Mouse (Mus musculus): ENCODE measurements at regions not wholly inside any gene's neighbourhood (a gene's known extent, or its start where the extent isn't known, plus 50 kb on each side); places are given as distances from the start of the nearest gene placed in this dataset.

DNA sequence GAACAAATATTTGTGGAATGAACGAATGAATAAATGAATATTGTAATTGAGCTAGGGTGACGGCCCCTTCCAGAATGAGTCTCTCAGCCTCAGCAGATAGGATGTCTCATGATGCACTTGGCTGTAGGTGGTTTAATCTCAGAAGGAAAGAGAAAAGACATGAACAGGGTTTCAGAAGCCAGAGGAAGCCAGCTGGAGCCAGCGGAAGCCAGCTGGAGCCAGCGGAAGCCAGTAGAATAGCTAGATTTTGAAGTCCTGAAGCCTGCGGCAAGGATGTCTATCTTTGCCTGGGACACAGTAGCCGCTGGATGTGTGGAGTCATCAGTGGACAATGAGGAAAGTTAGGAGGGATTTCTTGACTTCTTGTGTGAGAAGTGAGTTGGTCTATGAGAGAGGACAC lies 188.3 kb upstream of the Ppp2r3a start:
- DNase-seq: no peak

DNA sequence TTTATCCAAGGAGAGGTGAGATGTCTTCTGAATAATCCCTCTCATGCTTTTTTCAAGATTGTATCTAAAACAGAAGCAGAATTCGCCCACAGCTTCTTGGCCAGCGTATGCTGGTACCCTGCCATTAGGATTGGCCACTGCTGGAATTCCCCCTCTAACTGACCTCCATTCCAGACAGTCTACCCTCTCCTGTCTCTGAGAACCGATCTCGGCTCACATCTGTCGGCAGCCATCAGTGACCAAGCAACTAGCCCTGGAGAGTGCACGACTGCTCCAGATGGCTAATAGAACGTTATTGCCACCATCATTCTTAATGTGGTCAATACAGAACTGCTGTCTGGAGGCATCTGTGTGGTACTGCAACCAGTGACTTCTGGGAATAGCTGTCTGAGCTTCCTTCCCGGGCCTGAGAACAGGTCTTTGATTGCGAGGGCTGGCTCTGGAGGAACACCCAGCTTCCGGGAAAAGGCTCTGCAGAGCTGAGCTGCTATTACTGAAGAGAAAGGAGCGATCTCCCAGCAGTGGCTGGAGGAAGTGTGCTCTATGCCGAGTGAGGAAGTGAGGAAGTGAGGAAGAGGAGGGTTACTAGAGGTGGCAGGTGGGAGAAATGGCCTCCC lies 187.1 kb upstream of the Ppp2r3a start:
- no peak for DNase-seq

DNA sequence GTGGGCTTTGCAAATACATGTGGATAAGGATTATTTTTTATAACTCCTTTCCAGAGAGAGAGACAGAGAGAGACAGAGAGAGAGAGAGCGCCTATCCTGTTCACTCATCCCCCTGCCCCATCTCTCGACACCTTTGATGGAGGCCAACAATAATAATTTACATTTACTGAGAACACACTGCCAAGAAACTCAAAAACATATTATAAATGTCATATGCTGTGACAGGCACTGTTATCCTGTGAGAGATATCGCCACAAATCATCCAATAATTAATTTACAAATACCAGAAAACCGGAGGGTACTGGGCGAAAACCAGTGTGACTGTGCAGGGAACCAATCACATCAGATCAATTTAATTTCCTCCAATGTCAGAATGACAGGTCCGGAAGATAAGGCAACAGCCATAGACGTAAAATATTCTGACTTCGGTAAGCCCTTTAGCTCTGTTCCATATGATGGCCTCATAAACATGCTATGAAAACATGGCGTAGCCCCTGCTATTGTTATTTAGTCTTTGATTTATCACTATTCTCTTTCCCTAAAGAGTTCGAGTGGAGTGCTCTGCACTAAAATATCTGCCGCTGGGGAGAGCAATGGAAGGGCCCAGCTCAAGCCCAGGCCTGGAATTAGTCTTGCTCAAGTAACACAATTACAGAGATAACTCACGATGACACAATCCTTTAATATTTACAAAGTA lies 173.5 kb upstream of the Ppp2r3a start:
- DNase-seq: no peak

DNA sequence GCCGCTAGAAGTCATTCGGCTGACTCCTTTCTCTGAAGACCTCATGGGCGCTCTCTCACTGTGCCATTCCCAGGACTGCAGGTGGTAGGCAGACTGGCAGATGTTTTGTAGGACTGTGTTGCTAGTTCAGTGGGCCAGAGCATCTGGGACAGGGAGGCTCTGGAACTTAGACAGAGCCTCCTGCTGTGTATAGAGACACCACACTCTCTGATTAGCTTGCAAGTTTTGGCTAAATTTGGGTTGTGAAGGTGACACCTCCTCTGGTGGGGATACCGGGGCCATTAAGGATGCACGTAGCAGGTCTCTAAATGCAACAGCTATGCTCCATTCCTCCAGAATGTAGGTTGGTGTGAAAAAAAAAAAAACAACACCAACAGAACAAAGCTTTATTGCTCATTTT lies 171.4 kb upstream of the Ppp2r3a start:
- no peak for DNase-seq

DNA sequence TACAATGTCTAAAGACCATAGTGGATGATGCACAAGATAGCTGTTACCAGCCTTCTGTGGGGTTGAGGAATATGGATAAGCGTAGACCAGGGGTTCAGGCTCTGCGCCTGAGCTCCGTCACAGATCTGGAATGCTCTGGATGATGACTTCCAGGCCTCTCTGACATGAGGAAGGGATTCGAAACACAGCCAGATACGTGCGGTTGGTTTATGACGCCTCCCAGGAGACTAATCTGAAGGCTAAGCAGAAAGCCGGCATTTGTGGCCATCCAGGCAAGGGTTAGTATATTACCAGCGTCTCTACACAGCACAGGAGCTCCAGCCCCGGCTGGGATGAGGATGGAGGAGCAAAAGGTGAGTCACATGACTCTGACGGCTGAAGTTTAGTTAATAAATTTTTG lies 170.4 kb upstream of the Ppp2r3a start:
- no peak for DNase-seq

DNA sequence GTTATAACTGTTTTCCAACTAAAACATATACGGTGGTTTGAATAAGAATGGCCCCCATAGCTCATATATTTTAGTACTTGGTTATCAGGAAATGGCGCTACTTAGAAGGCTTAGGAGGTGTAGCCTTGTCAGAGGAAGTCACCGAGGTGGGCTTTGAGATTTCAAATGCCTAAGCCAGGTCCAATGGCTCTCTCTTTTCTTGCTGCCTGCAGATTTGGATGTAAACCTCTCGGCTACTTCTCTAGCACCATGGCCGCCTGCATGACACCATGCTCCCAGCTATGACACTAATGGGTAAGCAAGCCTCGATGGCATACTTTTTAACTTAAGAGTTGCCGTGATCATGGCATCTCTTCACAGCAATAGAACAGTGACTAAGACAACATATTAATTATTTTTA lies 169.5 kb upstream of the Ppp2r3a start:
- no peak for DNase-seq

DNA sequence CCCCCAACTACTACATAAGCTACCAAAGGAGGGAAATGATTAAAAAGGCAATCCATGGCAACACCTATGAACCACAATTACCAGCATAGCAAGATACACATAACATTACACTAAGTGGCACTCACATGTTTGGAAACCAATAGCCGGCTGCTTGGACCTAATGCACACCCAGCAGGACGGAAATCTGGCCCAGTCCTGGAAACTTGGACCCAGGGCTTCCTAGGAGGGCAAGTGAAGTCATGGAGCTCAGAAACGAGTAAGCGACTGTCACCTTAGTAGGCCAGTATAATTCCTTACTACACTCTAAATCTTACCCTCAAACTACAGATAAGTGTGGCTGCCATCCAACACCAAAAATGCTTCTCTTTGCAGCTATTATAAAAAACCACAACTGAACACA lies 168.6 kb upstream of the Ppp2r3a start:
- DNase-seq: no peak

DNA sequence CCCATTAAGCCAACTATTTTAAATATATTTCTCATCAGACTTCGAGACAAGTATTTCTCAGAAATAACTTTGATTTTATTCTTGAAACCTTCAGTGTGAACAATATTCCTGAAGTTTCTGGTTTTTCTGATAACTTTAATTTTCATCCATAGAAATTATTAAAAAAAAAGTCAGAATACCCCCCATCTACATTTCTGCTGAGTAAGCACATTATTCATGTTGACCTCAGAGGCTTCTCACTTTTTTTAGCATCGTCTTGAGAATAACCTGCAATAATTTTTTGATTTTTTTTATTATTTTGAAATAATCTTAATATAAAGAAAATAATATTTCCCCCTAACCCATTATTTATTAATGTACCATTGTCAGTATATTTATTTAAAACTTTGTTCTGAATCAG lies 166.1 kb upstream of the Ppp2r3a start:
- no peak for DNase-seq

DNA sequence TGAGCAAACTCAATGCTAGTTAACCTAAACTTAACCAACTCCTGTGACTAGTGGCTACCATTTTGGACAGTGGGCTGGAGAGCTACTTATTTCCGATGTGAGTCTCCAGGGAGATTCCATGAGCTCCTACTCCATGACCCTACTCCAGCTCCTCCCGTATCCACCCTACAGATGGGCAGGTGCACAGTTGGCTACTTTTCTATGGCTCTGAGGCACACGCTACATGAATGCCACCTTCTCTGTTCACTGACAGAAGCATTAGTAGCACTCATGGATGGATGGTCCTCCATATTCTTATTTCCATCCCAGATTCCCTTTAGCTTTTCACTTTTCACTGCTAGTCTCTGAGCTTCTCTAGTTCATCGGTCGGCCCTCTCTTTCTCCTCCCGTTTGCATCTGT lies 164.7 kb upstream of the Ppp2r3a start:
- DNase-seq: no peak

DNA sequence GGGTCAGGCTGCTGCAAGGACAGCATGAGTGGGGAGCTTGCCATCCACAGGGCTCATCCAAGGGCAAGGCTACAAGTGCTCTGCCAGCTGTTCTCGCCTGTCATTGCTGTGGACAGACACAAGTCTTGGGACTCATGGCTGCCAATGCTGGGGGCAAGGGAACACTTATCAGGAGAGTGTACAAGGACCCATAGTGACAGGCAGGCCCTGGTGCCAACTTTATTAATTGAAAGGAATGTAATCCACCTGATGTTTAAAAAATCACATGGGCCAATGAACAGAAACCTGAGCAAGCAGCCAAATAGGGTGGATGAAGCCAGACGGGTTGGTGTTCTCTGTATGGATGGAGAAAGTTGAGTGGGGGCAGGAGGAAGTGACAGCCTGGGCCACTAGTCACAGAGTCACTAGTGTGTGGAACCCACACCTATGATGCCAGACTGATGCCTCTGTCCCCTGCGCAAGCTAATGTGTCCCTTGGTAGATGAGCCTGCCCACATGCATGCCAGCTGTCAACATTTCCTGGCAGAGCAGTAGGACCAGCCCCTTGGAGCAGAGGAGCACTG lies 161.6 kb upstream of the Ppp2r3a start:
- DNase-seq: no peak

DNA sequence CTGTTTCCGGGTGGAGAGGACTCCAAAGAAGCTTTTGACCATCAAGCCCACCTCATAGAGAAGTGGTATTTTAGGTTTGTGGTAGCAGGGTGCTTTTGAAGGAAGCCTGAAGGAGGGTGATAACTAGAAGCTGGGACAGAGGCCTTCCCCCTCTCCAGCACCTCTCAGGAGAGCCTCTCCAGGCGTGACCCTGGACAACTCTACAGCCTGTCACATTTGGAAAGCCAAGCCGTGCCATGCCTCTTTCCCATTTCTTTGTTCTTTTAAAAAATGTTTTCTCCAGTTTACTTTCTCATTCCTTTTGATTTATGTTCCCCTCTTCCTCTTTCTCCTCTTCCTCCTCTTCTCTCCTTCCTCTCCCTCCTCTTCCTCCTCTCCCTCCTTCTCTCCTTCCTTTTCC lies 160.4 kb upstream of the Ppp2r3a start:
- DNase-seq: no peak

DNA sequence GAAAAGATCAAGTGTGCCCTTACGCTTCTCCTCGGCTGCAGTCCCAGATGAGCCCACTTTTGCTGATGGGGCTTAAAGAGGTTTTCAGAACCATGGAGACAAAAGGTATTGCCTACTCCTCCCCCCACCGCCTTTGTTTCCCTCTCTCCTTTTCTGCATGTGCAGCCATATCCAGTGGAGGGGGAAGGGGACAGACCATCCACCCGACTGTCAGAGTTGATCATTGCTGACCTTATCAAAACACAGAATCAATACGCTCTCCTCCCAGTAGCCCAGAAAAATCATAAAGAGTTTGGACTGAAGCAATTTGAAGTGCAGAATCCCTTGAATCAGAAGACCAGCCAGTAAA lies 159.9 kb upstream of the Ppp2r3a start:
- DNase-seq: no peak

DNA sequence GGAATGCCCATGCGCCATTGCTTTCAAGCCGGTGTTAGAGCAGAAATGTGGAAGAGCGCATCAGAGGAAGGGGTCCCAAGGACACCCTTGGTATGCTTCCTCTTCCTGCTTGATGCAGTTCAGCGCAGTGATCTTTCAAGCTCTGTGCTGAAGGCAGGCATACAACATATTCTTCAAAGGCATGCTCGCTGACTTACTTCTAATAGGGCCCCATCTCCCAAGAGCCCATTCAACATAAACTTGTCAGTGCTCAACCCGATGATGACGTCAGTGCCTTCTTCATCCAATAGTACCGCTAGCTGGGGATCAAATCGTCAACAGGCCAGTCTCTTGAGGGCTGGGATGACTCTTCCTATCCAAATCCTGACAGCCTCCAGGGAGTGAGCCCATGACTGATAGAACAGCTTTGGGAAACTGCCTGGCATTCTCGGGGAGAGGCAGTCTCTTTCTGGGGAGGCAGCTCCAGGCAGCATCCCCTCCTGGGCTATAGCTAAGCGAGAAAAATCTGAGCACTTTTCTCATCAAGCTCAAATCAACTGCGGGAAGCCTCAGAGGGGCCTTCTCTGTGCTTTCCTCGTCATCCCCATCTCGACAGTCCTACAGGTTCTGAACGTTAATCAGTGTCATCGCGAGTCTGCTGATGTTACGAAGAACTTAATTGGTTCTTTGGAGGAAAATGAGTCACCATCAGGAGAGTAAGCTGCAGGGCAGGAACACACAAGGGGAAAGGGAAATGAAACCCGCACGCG lies 159.4 kb upstream of the Ppp2r3a start:
- DNase-seq: no peak

DNA sequence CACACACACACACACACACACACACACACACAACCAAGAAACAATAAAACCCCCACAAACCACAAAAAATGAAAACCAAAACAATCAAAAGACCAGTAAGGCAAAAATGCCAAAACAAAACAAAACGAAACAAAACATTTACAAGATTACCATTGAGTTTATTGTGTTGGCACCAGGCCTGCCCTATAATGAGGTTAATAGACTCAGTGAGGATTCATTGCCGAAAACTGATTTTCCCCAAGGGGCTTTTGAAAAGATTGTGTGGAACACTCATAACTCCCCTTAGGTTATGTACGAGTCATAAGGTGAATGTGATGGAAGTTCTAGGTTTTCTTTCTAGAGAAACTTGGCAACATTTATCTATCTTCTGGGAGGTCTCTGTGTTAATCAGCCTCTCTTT lies 158.8 kb upstream of the Ppp2r3a start:
- no peak for DNase-seq

DNA sequence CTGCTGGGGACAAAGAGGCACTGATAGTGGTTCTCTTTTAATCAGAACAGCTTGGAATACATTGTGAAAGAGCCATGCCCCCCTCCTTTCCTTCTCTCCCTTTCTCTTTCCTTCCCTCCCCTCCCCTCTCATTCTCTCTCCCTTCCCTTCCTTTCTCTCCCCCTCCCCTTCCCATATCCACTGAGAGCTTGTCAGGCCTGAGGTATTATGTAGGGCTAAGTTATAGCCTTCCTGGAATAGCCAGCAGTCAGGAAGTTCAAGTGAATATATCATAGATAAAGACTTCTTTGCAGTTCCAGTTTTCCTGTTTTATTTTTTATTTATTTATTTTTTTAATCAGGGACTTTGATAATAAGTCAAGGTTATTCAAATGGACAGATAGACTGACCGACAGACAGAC lies 156.5 kb upstream of the Ppp2r3a start:
- no peak for DNase-seq

DNA sequence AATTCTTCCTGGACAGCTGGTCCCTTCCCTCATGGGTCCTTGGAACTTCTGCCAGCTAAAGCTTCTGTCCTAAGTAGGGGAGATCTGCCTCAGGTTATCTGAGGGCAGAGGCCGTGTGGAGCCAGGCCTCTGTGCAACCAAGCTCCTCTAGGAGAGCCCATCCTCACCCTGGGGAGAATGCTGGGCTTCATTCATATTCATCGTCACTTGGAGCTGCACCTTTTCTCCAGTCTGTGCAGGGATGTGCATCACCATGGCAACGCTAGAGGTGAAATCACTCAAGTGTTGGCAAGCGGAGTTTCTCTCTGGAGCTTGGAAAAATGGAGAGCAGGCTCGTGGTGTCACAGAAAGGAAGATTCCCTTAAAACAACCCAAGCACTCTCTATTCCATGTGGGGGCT lies 155.5 kb upstream of the Ppp2r3a start:
- no peak for DNase-seq

DNA sequence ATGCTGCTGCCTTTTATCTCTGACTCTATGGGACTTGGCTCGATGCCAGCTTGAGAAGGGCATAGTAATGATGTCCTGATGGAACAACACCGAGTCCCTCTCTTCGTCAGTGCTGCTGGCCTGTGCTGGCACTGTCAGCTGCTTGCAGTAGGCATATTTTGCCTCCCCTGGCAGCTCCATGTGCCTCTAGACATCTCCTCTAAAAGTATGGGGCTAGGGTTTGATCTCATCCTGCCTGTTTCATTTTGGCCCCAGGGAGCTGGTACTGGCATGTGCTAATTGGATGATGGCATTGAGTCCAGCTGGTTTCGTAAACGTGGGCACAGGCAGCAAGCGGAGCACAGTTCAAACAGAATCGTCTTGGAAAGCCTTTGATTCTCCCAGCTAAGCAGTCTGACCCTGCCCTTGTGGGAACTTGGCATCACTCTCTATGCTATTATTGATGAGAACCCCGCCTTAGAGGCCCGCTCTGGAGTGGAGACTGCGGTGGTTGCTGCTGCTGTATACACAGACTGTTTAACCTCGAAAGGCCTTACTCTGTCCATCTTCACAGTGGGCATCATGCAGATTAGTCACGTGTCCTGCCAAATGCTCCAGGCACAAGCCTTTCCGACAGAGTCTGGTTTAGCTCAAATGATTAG lies 153.0 kb upstream of the Ppp2r3a start:
- DNase-seq: no peak

DNA sequence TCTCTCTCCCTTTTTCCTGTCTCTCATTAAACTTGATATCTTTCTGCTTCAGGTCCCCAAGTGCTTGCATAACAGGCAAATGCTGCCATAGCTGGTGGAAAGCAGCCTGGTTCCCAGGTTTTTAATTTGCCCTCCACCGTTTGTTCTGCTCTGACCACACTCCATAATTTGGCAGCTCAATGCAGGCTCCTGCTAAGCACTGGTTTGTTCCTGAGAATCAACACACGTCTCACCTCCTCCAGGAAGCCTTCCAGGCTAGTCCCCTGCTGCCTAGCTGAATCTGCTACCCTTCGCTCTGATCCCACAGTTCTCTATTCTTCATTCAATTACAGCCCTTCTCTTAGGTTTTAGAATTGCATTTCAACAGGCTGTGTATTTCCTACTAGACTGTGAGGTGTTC lies 152.4 kb upstream of the Ppp2r3a start:
- no peak for DNase-seq

DNA sequence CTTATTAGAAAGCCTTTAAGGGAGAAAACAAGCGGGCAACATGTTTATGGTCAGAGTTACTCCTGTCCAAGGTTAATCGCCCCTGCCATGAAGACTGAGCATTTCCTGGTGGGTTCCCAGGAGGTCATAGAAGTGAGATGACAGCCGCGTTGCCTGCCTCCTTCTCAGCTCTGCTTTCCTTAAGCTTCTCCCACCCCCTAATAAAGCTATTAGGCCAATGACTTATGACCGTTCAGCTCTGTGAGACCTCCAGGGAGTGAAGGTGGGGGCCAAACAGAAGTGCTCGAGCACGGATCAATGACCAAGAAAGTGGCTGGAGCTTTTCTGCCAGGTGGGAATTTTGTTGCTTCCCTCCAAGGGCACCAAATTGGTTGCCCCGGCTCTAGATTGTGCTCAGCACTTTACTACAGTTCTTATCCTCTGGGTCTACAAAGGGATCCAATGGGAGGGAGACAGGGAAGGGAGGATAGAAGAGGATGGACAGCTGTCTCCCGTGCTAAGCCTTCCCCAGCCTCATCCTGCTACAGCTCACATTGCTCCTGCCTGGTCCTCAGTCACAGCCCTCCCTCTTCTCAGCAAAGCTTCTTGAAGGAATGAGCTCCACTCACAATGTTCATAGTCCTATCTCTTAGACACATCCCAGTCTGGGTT lies 151.1 kb upstream of the Ppp2r3a start:
- no peak for DNase-seq

DNA sequence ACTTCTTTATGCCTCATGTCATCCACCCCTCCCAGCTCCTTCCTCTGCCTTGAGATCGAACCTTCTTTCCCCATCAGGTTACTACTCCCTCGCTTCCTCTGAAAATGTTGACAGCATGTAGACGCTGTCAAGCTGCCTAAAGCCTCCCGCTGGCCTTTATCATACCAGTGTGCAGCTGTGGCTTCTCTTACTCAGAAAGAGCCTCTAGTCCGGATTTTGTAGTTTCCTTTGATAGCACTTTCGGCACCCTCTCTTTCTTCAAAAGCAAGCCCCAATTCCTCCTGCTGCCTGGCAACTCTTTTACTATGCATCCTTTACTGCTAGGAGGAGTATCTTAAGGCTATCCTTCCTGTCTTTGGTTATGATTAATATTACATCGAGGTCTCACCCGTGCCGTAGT lies 149.8 kb upstream of the Ppp2r3a start:
- no peak for DNase-seq

DNA sequence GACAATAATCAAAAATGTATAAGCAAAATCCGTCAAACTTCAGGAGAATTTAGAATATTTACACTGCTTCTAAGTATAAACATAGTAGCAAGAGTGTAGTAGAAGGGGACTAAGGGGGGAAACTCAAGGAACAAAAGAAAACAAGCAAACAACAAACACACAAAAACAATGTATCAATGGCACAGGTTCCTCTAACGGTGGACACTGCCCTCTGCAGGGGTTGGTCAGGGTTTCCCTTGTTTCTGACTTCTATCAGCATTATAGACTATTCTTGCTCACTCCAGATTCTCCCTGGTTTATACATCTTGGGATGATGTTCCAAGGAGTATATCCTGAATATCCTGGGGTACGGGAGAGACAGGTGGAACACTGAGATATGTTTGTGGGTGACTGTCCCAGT lies 147.3 kb upstream of the Ppp2r3a start:
- no peak for DNase-seq

DNA sequence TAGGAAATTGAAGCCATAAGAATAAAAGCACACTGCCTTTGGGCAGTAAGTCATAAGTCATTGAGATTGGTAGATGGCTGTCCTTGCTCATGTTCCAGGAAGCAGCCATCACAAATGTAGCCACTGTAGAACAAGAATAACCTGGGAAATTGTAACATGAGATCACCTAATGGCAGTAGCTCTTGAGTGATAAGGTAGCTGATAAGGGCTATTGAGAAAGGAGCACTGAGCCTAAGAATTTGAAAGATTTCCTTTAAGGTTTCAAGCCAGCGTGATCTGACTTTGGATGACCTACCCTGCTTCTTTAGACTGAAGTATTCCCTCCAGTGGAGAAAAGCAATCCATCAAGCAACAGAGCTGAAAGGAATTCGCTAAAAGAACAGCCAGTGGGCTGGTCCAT lies 117.8 kb upstream of the Ppp2r3a start:
- peak; percentile 3 for DNase-seq

DNA sequence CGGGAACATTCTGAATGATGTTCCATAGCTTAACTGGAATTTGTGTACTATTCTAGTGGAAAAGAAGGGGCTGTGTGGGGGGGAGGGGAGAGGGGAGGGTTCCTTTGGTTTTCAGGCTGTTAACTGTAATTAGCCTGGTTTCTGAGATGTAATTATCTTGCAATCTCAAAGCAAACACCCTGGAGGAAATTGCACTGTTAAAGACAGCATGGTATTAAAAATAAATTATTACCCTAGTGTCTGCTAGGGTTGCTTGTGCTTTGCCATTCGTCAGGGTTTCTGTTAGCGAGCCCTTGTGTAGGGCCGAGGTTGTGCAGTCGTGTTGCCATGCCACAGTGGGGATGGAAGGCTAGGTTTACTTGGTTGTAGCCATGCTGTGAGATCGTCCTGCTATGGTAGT lies 105.0 kb upstream of the Ppp2r3a start:
- no peak for DNase-seq

Data from kidney, postnatal 14 days (tissue).